Mouse (Mus musculus) bone marrow, adult 2 months (tissue): ENCODE measurements around the gene Hrh2.

Experiments used
- CTCF ChIP-seq: fragments of 200-500 bp; IDR thresholded peaks from 2 replicates; pipeline ENCODE4 v1.5.1; 2011; ENCODE audit warnings: low read length, control low read depth; ENCODE audit not compliant: control insufficient read depth, insufficient read depth
- POLR2A ChIP-seq: fragments of 200-500 bp; IDR thresholded peaks from 2 replicates; pipeline ENCODE4 v1.6.1; 2011; ENCODE audit warnings: low read depth, mild to moderate bottlenecking, control low read depth, low read length, borderline replicate concordance; ENCODE audit not compliant: control insufficient read depth

- TF ChIP-seq POLR2A (no peak), CTCF (no peak)
These were observed 1.7 kb downstream of the Hrh2 start for GRCm38 (mm10) chr13:54193580-54193979.
